8 mouse cellular contexts compared by ENCODE assay signal in the genomic region with DNA sequence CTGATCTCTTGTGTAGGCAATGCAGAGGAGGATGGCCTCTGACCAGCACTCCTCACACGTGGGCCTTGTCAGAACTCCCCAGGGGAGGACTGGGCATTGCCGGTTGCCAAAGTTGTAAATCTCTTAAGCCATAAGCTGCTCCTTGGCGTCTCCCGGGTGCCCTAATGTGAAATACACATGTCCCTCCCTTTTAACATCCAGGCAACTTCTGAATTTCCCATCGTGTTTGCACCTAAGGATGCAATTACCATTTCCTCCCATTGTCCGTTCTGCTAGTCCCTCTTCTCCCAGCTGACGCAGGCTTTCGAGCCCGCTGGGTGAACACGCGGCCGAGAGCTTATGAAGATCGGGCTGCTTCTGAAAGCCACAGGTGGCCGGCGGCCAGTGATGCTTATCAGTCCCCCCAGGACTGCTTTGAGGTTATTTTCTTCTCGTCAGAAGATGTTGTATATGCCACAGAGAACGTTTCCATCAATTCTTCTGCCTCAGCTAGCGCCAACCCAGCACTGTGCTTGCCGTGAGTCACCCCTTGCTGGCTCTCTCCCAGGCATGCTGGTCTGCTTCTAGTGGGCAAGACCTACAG. TPM values are rescaled to one million over a fixed set of nuclear protein-coding genes. Genes with fewer than 3 reads are reported as not detected.
DNase-seq lines count a peak whose midpoint lies in the region; ATAC-seq lines count a peak whose summit lies in the region.

No protein-coding gene starts in this region.

- peak overlapping the region; percentile 25; the same call in 1 of the 2 replicates for H3K27ac ChIP-seq in heart, embryonic 16.5 days (ENCODE audit: low read length)
- H3K27ac ChIP-seq in limb, embryonic 15.5 days = peak overlapping the region; percentile 54
- H3K27ac ChIP-seq in liver, embryonic 11.5 days (ENCODE audit: low read depth, low read length) = no peak overlapping the region
- no peak overlapping the region for H3K27ac ChIP-seq in hindbrain, embryonic 16.5 days (ENCODE audit: low read depth, low read length)

- peak; percentile 81 for ATAC-seq in heart, embryonic 16.5 days (replicated peaks; ENCODE audit: extremely low read depth, insufficient read depth, low FRiP score)
- ATAC-seq in limb, embryonic 15.5 days (ENCODE audit: insufficient number of reproducible peaks, low FRiP score, low TSS enrichment, low read depth) = no peak
- ATAC-seq in liver, embryonic 11.5 days (replicated peaks; ENCODE audit: low FRiP score) = no peak
- ATAC-seq in hindbrain, embryonic 16.5 days = no peak

- no peak overlapping the region for H3K4me2 ChIP-seq in heart, embryonic 16.5 days (ENCODE audit: low read depth, low read length)
- no peak overlapping the region for H3K4me2 ChIP-seq in limb, embryonic 15.5 days
- H3K4me2 ChIP-seq in liver, embryonic 11.5 days = no peak overlapping the region
- no peak overlapping the region for H3K4me2 ChIP-seq in hindbrain, embryonic 16.5 days (ENCODE audit: low read length)

- peak; percentile 53 for DNase-seq in embryo, embryonic 10 days (ENCODE audit: low spot score)
- DNase-seq in embryo, embryonic 9.5 days (ENCODE audit: extremely low spot score) = no peak
- DNase-seq in adrenal gland, postnatal 36 days = peak; percentile 25 to 46
- no peak for DNase-seq in layer of hippocampus, adult 9-11 months
- no peak for DNase-seq in liver, embryonic 11.5 days (ENCODE audit: low spot score)

- H3K9ac ChIP-seq in heart, embryonic 16.5 days (ENCODE audit: low read length) = no peak overlapping the region
- no peak overlapping the region for H3K9ac ChIP-seq in limb, embryonic 15.5 days
- no peak overlapping the region for H3K9ac ChIP-seq in liver, embryonic 11.5 days (ENCODE audit: low read depth, low read length)
- no peak overlapping the region for H3K9ac ChIP-seq in hindbrain, embryonic 16.5 days (ENCODE audit: low read depth, low read length)

- no peak overlapping the region for H3K4me3 ChIP-seq in heart, embryonic 16.5 days (ENCODE audit: low read length)
- H3K4me3 ChIP-seq in limb, embryonic 15.5 days = no peak overlapping the region
- H3K4me3 ChIP-seq in liver, embryonic 11.5 days (ENCODE audit: low read depth, low read length) = no peak overlapping the region
- no peak overlapping the region for H3K4me3 ChIP-seq in hindbrain, embryonic 16.5 days (ENCODE audit: low read length)

- H3K4me1 ChIP-seq in heart, embryonic 16.5 days (ENCODE audit: control insufficient read depth, insufficient read depth, low read length) = no peaks in the 10 kb centered on the region
- peaks cover 7% of the 10 kb centered on the region for H3K4me1 ChIP-seq in limb, embryonic 15.5 days
- peaks cover 7% of the 10 kb centered on the region; the same call in 1 of the 2 replicates for H3K4me1 ChIP-seq in liver, embryonic 11.5 days (replicated peaks; ENCODE audit: control insufficient read depth, insufficient read depth, low read length)
- H3K4me1 ChIP-seq in hindbrain, embryonic 16.5 days (ENCODE audit: control insufficient read depth, insufficient read depth, low read depth, low read length) = no peaks in the 10 kb centered on the region

- 0 out of 2 replicates have a peak, but pooled peaks cover 2% of the 10 kb centered on the region for H3K36me3 ChIP-seq in heart, embryonic 16.5 days (ENCODE audit: control insufficient read depth, insufficient read depth)
- H3K36me3 ChIP-seq in limb, embryonic 15.5 days = peaks cover 28% of the 10 kb centered on the region
- no peaks in the 10 kb centered on the region for H3K36me3 ChIP-seq in liver, embryonic 11.5 days (ENCODE audit: control insufficient read depth, insufficient read depth, low read length)
- no peaks in the 10 kb centered on the region for H3K36me3 ChIP-seq in hindbrain, embryonic 16.5 days (ENCODE audit: control insufficient read depth, insufficient read depth, low read length)

- WGBS in heart, embryonic 16.5 days = 55% methylated on average over 19 of the region's 19 CpGs
- WGBS in limb, embryonic 15.5 days = 42% methylated on average over 19 of the region's 19 CpGs
- WGBS in liver, embryonic 11.5 days = 53% methylated on average over 19 of the region's 19 CpGs
- WGBS in hindbrain, embryonic 16.5 days = 59% methylated on average over 19 of the region's 19 CpGs

- no peaks in the 10 kb centered on the region for H3K9me3 ChIP-seq in heart, embryonic 16.5 days (replicated peaks; ENCODE audit: control insufficient read depth, low read length)
- no peaks in the 10 kb centered on the region for H3K9me3 ChIP-seq in limb, embryonic 15.5 days
- no peaks in the 10 kb centered on the region for H3K9me3 ChIP-seq in liver, embryonic 11.5 days (ENCODE audit: control insufficient read depth, low read length)
- no peaks in the 10 kb centered on the region for H3K9me3 ChIP-seq in hindbrain, embryonic 16.5 days (ENCODE audit: control insufficient read depth, low read length)

- no peaks in the 10 kb centered on the region for H3K27me3 ChIP-seq in heart, embryonic 16.5 days (ENCODE audit: control insufficient read depth, insufficient read depth, low read length)
- no peaks in the 10 kb centered on the region for H3K27me3 ChIP-seq in limb, embryonic 15.5 days
- H3K27me3 ChIP-seq in liver, embryonic 11.5 days (replicated peaks; ENCODE audit: control insufficient read depth, insufficient read depth, low read length) = no peaks in the 10 kb centered on the region
- H3K27me3 ChIP-seq in hindbrain, embryonic 16.5 days (replicated peaks; ENCODE audit: control insufficient read depth, insufficient read depth, low read length) = no peaks in the 10 kb centered on the region

RNA-seq across cellular contexts. Expression of a gene that starts 41.6 kb away (rescaled TPM):
- 10 to 100 TPM; 45.2 to 72.8 TPM for total RNA-seq in adrenal gland, postnatal 36 days (2021)
- polyA plus RNA-seq in heart, embryonic 16.5 days (2015; fragmentation: Nextera tagmentation; extraction: Ambion mirVana) = 59.2 and 62.7 TPM in 2 replicates
- polyA plus RNA-seq in limb, embryonic 15.5 days (2015; fragmentation: Nextera tagmentation; extraction: Ambion mirVana) = 119 and 122 TPM in 2 replicates
- polyA plus RNA-seq in liver, embryonic 11.5 days (2014; fragmentation: Nextera tagmentation; extraction: Ambion mirVana) = 6.1 and 8.0 TPM in 2 replicates
- 27.6 and 30.9 TPM in 2 replicates for polyA plus RNA-seq in hindbrain, embryonic 16.5 days (2015; fragmentation: Nextera tagmentation; extraction: Ambion mirVana)

Comparison
In these comparisons a context has a peak if more than half of its experiments do, and no peak if none do; other contexts are left out.
1. DNase-seq: peak in embryo, embryonic 10 days (single experiment) and adrenal gland, postnatal 36 days (2 of 2); none in embryo, embryonic 9.5 days (single experiment), layer of hippocampus, adult 9-11 months (single experiment) and liver, embryonic 11.5 days (single experiment).
2. H3K27ac ChIP-seq: peak in heart, embryonic 16.5 days (single experiment) and limb, embryonic 15.5 days (single experiment); none in liver, embryonic 11.5 days (single experiment) and hindbrain, embryonic 16.5 days (single experiment).